Mouse (Mus musculus): ENCODE data around the gene Prpf38b.
A peak's percentile ranks its signal among the peaks of the same experiment; 100 is the strongest.

Gene Prpf38b

DNA sequence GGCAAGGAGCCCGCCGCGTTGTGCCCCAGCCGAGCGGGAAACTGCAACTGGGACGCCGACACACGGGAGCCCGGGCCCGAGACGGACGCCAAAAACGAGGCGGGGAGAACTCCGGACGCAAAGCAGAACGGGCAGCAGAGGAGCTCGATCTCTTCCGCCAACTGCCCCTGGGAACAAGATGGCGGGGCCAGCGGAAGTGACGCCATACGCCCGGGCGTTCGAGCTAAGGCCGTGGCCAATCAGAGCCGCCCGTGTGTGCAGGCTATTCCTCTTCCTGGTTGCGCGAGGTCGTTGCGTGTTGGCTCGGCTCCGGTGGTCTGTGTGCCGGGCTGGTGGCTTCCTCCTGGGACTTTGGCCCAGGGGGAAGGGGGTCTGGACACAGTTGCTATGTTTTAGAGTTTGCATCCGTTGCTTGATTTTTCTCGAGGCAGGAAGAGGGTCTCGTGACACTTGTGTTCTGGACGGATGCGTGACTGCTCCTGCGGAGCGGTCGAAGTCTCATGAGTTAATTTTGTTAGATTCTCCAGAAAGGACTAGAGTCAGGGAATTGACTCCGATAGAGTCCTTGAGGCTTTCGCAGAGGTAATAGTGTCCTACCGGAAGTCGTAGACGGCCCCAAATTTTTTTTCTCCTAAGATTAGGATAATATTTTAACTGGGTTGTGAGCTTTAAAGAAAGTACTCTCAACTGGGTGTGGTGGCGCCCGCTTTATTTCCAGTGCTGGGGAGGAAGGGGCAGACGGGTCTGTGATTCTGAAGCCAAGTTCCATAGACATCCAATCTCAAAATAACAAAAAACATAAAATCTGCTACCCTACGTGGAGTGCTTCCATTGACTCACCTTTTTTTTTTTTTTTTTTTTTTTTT is at the start of gene Prpf38b:
Prpf38b (minus strand) TSS at position 180 of the 866 bp plus-strand sequence.
- DNase-seq (ENCODE audit: low spot score), result peak; percentile 96

- no peak for DNase-seq (ENCODE audit: low spot score)
These were observed 49.7 kb upstream of the Prpf38b start for GRCm38 (mm10) chr3:108961226-108961625.

GRCm38 (mm10) chr3:108959680-108960295 is 48.3 kb upstream of the Prpf38b start:
- DNase-seq (ENCODE audit: low spot score), result no peak

GRCm38 (mm10) chr3:108957976-108958375 is 46.4 kb upstream of the Prpf38b start:
- DNase-seq (ENCODE audit: low spot score), result no peak

- DNase-seq (ENCODE audit: low spot score), result no peak
These were observed 29.5 kb upstream of the Prpf38b start for GRCm38 (mm10) chr3:108940996-108941395.

DNA sequence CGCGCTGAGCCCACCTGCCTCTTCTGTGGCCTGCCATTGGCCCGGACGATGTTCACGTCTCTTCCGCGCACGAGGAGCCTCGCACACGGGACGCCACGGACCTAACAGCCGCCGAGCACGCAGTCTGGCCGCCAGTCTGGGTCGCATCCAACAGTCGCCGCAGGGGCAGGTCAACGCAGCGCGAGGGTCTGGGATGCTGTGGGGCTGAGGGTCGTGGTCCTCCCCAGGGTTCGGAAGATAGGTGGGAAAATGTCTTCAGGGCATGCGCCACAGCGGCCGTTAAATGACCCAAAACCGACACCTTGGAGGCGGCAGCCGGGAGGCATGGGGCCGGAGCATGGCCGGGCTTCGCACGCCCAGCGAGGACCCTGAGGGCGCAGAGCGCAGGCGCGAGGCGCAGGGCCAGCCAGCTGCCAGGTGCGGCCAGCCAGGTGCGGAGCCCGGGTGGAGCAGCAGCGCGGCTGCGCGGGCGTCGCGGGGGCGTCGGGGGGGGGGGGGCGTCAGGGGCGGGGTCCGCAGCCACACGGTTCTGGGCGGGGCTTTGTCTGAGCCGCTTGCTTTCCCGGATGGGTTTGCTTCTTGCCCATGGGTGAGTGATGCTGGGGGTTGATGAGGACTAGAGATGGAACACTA is 28.6 kb upstream of the Prpf38b start, which contains the start of gene Gm9857:
Gm9857 (minus strand) TSS at position 445 of the 633 bp plus-strand sequence.
- no peak for DNase-seq (ENCODE audit: low spot score)

DNA sequence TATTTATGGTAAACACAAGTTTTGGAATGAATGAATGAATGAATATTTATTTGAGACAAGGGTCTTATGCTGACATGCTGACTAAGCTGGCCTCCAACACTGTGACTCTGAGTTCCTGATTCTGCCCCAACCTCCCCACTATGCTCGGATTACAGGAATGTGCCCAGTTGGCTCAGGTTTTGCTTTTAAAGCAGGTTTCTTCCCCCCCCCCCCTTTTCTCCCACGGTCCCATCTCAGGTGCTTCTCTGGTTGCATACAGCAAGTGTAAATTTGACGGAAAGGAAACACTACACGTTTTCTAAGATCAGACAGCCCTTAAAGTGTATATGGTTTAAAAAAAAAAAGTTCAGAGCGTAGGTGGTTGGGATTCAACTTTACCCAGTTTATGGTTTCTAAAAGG is 28.0 kb upstream of the Prpf38b start, which contains the start of gene Henmt1:
Henmt1 (plus strand) TSS at position 301 of the 400 bp plus-strand sequence.
- no peak for DNase-seq (ENCODE audit: low spot score)

GRCm38 (mm10) chr3:108938691-108939090 is 27.2 kb upstream of the Prpf38b start:
- DNase-seq (ENCODE audit: low spot score), result no peak

DNA sequence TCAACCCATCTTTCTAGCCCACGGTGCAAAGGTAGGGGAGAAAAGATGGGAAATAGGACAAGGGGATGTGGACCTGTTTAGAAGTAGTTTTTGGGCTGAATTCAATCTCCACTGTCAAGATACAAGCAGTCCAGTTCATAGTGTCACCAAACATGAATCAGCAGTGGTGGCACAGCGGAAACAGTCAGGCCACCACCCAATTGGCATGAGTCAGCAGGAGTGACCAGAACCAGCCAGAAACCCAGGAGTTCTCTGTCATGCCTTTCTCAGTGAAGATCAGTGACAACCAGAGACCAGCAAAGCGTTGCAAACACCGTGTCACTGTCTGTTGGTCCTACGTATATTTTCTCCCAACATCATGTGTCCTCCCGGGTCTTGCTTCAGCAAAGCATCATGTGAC is 22.0 kb upstream of the Prpf38b start:
- no peak for DNase-seq (ENCODE audit: low spot score)

DNA sequence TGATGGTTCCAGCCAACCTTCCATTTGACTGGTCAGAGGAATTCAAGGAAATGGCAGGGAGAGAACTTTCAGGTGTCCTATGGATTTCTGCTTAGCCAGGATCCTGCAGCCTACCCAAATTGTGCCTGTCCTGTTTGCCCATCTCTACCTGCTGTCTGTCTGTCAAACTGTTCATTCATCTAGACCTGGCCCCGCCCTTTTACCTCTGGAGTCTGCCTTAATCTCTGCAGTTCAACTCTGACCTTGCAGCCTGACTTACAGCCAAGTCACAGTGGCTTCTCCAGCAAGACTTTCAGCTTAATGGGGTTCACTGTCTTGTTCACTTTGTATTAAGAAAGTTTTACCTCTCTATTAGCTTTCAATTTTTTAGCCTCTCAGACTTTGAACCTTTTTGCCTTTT is 14.8 kb upstream of the Prpf38b start:
- DNase-seq (ENCODE audit: low spot score), result no peak

DNA sequence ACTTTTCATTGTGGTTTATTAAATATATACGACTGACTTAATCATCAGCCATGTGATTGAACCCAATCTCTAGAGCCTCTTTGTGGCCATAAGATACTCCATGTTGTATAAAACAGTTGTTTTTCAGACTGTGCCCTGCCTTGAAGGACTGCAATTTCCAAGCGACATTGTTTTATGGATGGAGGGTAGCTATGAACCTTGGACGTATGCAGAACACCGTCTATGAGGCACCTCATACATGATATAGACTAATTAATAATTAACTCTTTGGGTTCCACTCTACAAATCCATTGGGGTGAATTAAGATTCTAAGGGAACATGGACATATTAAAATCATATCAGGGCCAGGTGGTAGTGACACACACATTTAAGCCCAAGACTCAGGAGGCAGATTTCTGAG is 14.2 kb upstream of the Prpf38b start:
- DNase-seq (ENCODE audit: low spot score), result no peak

- DNase-seq (ENCODE audit: low spot score), result no peak
These were observed 10.3 kb upstream of the Prpf38b start for GRCm38 (mm10) chr3:108921822-108922221.

GRCm38 (mm10) chr3:108920442-108921070 is 9.0 kb upstream of the Prpf38b start:
- DNase-seq (ENCODE audit: low spot score), result no peak

GRCm38 (mm10) chr3:108918852-108919251 is 7.3 kb upstream of the Prpf38b start:
- no peak for DNase-seq (ENCODE audit: low spot score)

- DNase-seq (ENCODE audit: low spot score), result no peak
These were observed 6.5 kb upstream of the Prpf38b start for GRCm38 (mm10) chr3:108917986-108918385.

- DNase-seq (ENCODE audit: low spot score), result no peak
These were observed 5.3 kb upstream of the Prpf38b start for GRCm38 (mm10) chr3:108916857-108917256.

- no peak for DNase-seq (ENCODE audit: low spot score)
These were observed 4.5 kb upstream of the Prpf38b start for GRCm38 (mm10) chr3:108915999-108916398.

DNA sequence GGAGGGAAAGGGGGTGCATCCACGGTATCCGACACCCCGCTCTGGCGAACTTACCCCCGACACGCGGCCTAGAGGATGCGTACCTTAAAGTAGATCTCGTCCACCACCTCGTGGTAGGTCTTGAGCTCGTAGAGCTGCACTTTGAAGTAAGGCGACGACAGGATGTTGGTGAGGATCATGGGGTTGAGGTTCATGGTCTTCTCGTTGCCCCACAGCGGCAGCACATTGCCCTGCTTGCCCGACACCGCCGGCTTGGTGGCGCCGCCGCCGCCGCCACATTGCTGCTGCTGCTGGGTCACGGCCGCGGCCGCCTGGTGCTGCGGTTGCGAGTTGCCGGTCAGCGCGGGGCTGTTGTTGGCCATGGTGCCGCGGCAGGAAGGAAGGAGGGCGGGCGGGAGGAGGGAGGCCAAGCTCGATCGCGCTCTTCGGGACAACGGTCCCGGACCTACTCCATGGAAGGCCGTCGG is 413 bp downstream of the Prpf38b start:
- peak; percentile 65 for DNase-seq (ENCODE audit: low spot score)

DNA sequence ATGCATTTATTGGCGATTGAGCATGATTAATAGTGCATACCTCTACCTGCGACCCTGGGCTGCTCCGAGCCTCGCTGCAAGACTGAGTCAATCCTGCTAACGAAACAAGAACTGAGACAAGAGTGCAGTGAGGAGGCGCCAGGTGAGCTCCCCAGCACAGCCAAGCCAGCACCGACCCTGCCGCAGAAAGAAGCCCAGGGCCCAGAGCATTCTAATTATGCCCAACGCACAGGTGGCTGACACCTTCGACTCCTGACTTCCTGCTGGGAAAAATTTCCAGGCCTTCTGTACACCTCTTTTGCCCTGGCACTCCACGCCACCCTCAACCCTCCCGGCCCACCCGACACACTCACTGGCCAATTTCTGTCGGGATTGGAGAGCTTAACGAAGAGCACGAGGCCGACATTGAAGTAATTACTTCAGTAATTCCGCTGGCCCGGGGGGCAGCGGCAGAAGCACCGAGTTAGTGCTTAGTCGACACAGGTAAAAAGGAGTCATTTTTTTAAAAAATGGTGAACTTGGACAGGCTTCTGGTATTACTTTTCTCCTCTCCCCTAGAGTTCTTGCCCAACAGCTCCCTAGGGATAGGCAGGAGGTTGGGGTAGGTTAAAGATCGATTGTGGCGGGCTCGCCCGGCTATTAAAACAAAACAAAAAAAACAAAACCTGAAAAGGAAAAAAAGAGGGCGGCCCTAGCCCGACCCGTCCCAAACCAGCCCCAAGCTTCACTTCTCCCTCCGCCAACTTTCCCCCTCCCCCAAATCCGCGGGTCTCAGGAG is 1.0 kb downstream of the Prpf38b start:
- DNase-seq (ENCODE audit: low spot score), result no peak

DNA sequence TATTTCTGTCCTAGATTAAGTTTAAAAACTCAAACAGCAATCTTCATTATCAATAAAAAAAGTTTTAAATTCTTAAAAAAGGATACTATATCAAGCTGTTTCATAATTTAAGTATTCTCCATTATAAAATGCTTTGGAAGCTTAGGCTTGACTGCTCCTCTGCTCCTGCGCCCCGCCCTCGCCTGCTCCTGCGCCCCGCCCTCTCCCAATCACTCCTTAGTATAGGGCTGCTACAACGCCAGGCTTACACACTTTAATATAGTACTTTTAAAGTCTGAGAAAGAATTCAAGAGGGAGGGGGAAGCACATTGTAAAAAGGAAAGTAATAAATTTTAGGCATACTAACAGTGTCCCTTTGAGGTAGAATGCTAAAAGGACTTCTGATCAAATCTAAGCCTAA is 8.6 kb downstream of the Prpf38b start:
- DNase-seq (ENCODE audit: low spot score), result no peak

- no peak for DNase-seq (ENCODE audit: low spot score)
These were observed 9.5 kb downstream of the Prpf38b start for GRCm38 (mm10) chr3:108902038-108902437.
